Mouse (Mus musculus) right cerebral cortex, postnatal 14 days (tissue): Measurements from ENCODE around the gene Tctex1d2.

ENCODE experiments used
- DNase-seq: peaks from one replicate; pipeline ENCODE4 v3.0.0; 2022

The Tctex1d2 gene

GRCm38 (mm10) chr16:32472276-32473015 is 52.9 kb downstream of the Tctex1d2 start:
- DNase-seq, result no peak

- DNase-seq, result no peak
Measured at GRCm38 (mm10) chr16:32477315-32477714, 57.8 kb downstream of the Tctex1d2 start.
